Mouse (Mus musculus): ENCODE measurements around the gene Pepd. TPM values are rescaled to one million over a fixed set of nuclear protein-coding genes. Genes with fewer than 3 reads are reported as not detected.

The Pepd gene
- total and polyA plus RNA-seq, 2 experiments from 2014 or later, result 60.0 to 64.5 TPM

DNA sequence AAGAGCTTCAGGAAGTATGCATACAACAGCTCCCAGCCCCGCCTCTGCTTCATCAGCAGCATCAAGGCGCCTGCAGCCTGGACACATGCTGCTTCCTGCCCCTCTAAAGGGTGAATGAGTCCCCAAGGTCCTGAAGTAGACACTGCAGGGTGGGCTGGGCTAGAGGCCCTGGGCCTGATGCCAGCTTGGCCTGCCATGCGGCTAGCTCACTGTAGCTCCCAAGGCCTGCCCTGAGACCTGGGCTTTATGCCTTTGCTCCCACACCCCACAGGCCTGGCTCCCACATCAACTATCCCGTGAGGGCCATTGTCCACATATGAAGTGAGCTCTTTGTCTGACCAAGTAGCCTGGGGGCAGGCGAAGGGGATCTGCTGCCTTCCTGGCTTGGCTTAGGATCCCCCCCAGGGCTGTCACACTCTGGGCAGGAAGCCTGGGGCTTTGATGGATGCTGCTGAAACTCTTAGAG is 124.1 kb downstream of the Pepd start:
- no peaks in the 10 kb centered on the region; the same call in 1 of the 2 replicates for H3K36me3 ChIP-seq (ENCODE audit: insufficient read depth, low read length)
- no peak overlapping the region for H3K9ac ChIP-seq (replicated peaks; ENCODE audit: low read length)
- ATAC-seq (peak; percentile 95), DNase-seq (ENCODE audit: low spot score) (peak; percentile 86)
- no peak for TF ChIP-seq CTCF (IDR thresholded peaks at IDR 0.05; ENCODE audit: low read depth)
- no peaks in the 10 kb centered on the region for H3K27me3 ChIP-seq (ENCODE audit: insufficient read depth, low read length)
- H3K4me2 ChIP-seq (ENCODE audit: low read depth, low read length), result no peak overlapping the region
- H3K27ac ChIP-seq, result peak overlapping the region; percentile 75
- WGBS, result 29% methylated on average over 5 of the region's 5 CpGs
- no peaks in the 10 kb centered on the region for H3K9me3 ChIP-seq (ENCODE audit: low read length)
- no peak overlapping the region for H3K4me3 ChIP-seq (ENCODE audit: low read length)
- H3K4me1 ChIP-seq (ENCODE audit: insufficient read depth, low read length), result peaks cover 17% of the 10 kb centered on the region

DNA sequence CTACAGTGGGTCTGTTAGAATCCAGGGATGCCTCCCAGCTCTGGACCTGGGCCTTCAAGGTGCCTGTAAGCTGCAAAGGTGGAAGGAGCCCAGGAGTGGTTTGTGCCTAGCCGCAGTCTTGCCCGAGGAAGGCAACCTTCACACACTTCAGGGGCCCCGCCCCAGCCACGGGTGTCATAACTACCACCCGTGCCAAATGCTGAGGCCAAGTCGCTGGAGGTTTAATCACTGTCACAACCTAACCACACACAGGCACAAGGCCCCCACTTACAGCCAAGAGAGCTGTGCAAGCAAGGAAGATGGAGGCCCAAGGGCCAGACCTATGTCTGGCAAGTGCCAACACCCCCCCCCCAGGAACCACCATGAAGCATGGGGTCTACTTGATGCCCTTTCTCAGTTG is 125.2 kb downstream of the Pepd start:
- WGBS, result 84% methylated on average over 6 of the region's 6 CpGs
- H3K36me3 ChIP-seq (ENCODE audit: insufficient read depth, low read length), result no peaks in the 10 kb centered on the region
- no peak for ATAC-seq
- H3K4me1 ChIP-seq (ENCODE audit: insufficient read depth, low read length), result peaks cover 17% of the 10 kb centered on the region
- H3K9ac ChIP-seq (replicated peaks; ENCODE audit: low read length), result no peak overlapping the region
- no peaks in the 10 kb centered on the region for H3K9me3 ChIP-seq (ENCODE audit: low read length)
- DNase-seq (ENCODE audit: low spot score), result no peak
- no peak overlapping the region for H3K4me3 ChIP-seq (ENCODE audit: low read length)
- no peaks in the 10 kb centered on the region for H3K27me3 ChIP-seq (ENCODE audit: insufficient read depth, low read length)
- no peak overlapping the region for H3K4me2 ChIP-seq (ENCODE audit: low read depth, low read length)
- no peak for TF ChIP-seq CTCF (IDR thresholded peaks at IDR 0.05; ENCODE audit: low read depth)
- H3K27ac ChIP-seq, result no peak overlapping the region

GRCm38 (mm10) chr7:35040176-35040972 is 128.2 kb downstream of the Pepd start:
- Histone ChIP-seq H3K27ac (no peak overlapping the region), H3K4me3 (ENCODE audit: low read length) (no peak overlapping the region), H3K4me1 (ENCODE audit: insufficient read depth, low read length) (peaks cover 13% of the 10 kb centered on the region), H3K9ac (replicated peaks; ENCODE audit: low read length) (no peak overlapping the region), H3K36me3 (ENCODE audit: insufficient read depth, low read length) (no peaks in the 10 kb centered on the region), H3K9me3 (ENCODE audit: low read length) (no peaks in the 10 kb centered on the region), H3K4me2 (ENCODE audit: low read depth, low read length) (no peak overlapping the region), H3K27me3 (ENCODE audit: insufficient read depth, low read length) (no peaks in the 10 kb centered on the region)
- 92% methylated on average over 9 of the region's 9 CpGs for WGBS
- TF ChIP-seq CTCF (IDR thresholded peaks at IDR 0.05; ENCODE audit: low read depth), result no peak
- DNase-seq (ENCODE audit: low spot score), result no peak
- no peak for ATAC-seq

GRCm38 (mm10) chr7:35041286-35042208 is 129.4 kb downstream of the Pepd start:
- DNase-seq (ENCODE audit: low spot score) (no peak), ATAC-seq (no peak)
- no peak overlapping the region for H3K4me3 ChIP-seq (ENCODE audit: low read length)
- H3K9ac ChIP-seq (replicated peaks; ENCODE audit: low read length), result no peak overlapping the region
- no peak for TF ChIP-seq CTCF (IDR thresholded peaks at IDR 0.05; ENCODE audit: low read depth)
- H3K4me1 ChIP-seq (ENCODE audit: insufficient read depth, low read length), result peaks cover 2% of the 10 kb centered on the region
- peaks cover 3% of the 10 kb centered on the region; the same call in 1 of the 2 replicates for H3K36me3 ChIP-seq (ENCODE audit: insufficient read depth, low read length)
- no peaks in the 10 kb centered on the region for H3K9me3 ChIP-seq (ENCODE audit: low read length)
- no peaks in the 10 kb centered on the region for H3K27me3 ChIP-seq (ENCODE audit: insufficient read depth, low read length)
- no peak overlapping the region for H3K4me2 ChIP-seq (ENCODE audit: low read depth, low read length)
- peak overlapping the region; percentile 37 for H3K27ac ChIP-seq
- WGBS, result 49% methylated on average over 2 of the region's 2 CpGs

- H3K36me3 ChIP-seq (ENCODE audit: insufficient read depth, low read length), result peaks cover 3% of the 10 kb centered on the region; the same call in 1 of the 2 replicates
- no peak overlapping the region for H3K9ac ChIP-seq (replicated peaks; ENCODE audit: low read length)
- H3K27ac ChIP-seq, result no peak overlapping the region
- no peak for TF ChIP-seq CTCF (IDR thresholded peaks at IDR 0.05; ENCODE audit: low read depth)
- no peak overlapping the region for H3K4me2 ChIP-seq (ENCODE audit: low read depth, low read length)
- no peaks in the 10 kb centered on the region for H3K9me3 ChIP-seq (ENCODE audit: low read length)
- ATAC-seq (no peak), DNase-seq (ENCODE audit: low spot score) (no peak)
- H3K27me3 ChIP-seq (ENCODE audit: insufficient read depth, low read length), result no peaks in the 10 kb centered on the region
- H3K4me1 ChIP-seq (ENCODE audit: insufficient read depth, low read length), result no peaks in the 10 kb centered on the region; the same call in 1 of the 2 replicates
- no peak overlapping the region for H3K4me3 ChIP-seq (ENCODE audit: low read length)
Measured at GRCm38 (mm10) chr7:35042209-35042554, 130.0 kb downstream of the Pepd start.

DNA sequence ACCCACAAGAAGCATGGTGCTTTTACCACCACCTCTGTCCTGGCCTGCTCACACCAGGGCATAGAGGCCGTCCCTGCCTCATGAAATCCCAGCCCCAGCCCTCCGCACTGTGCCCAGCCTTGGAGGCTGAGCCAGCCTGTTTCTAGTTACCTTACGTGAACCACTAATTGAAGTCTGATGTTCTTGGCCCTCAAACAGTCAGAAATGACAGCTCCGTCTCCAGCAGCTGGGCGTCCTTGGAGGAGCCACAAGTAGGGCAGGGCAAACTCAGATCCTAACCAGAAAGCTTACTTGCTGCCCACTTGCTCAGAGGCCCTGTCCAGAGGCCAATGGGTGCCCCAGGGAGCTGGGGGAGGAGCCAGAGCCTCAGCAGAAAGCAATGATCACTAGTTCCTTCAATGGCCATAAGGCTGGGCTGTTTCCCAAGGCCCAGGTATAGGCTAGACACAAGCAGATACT is 130.6 kb downstream of the Pepd start:
- Histone ChIP-seq H3K4me3 (ENCODE audit: low read length) (no peak overlapping the region), H3K9ac (replicated peaks; ENCODE audit: low read length) (no peak overlapping the region), H3K27ac (no peak overlapping the region), H3K36me3 (ENCODE audit: insufficient read depth, low read length) (peaks cover 3% of the 10 kb centered on the region; the same call in 1 of the 2 replicates), H3K4me2 (ENCODE audit: low read depth, low read length) (no peak overlapping the region), H3K27me3 (ENCODE audit: insufficient read depth, low read length) (no peaks in the 10 kb centered on the region), H3K4me1 (ENCODE audit: insufficient read depth, low read length) (no peaks in the 10 kb centered on the region; the same call in 1 of the 2 replicates), H3K9me3 (ENCODE audit: low read length) (no peaks in the 10 kb centered on the region)
- DNase-seq (ENCODE audit: low spot score), result no peak
- TF ChIP-seq CTCF (IDR thresholded peaks at IDR 0.05; ENCODE audit: low read depth), result no peak
- WGBS, result 76% methylated on average over 5 of the region's 5 CpGs
- peak; percentile 43; the same call in 1 of the 2 replicates for ATAC-seq
